ENCODE assay signal across 8 mouse cellular contexts in genomic region chr5:138657854-138658253, GRCm38 (mm10). TPM values are rescaled to one million over a fixed set of nuclear protein-coding genes. Genes with fewer than 3 reads are reported as not detected.
A peak's percentile ranks its signal among the peaks of the same experiment; 100 is the strongest.
DNase-seq lines count a peak whose midpoint lies in the region; ATAC-seq and TF ChIP-seq lines count a peak whose summit lies in the region.

No protein-coding gene starts in this region.

- no peak overlapping the region for H3K9ac ChIP-seq in hindbrain, embryonic 11.5 days (ENCODE audit: low read depth, low read length)
- no peak overlapping the region for H3K9ac ChIP-seq in hindbrain, embryonic 12.5 days
- H3K9ac ChIP-seq in forebrain, embryonic 11.5 days (ENCODE audit: low read length) = no peak overlapping the region
- no peak overlapping the region for H3K9ac ChIP-seq in stomach, embryonic 14.5 days (replicated peaks; ENCODE audit: low read depth, low read length)

- H3K4me2 ChIP-seq in hindbrain, embryonic 11.5 days (replicated peaks; ENCODE audit: low read depth, low read length) = no peak overlapping the region
- H3K4me2 ChIP-seq in hindbrain, embryonic 12.5 days (replicated peaks) = no peak overlapping the region
- H3K4me2 ChIP-seq in forebrain, embryonic 11.5 days (ENCODE audit: low read depth, low read length, severe bottlenecking) = no peak overlapping the region
- H3K4me2 ChIP-seq in stomach, embryonic 14.5 days (replicated peaks; ENCODE audit: low read depth, low read length) = no peak overlapping the region

- H3K9me3 ChIP-seq in hindbrain, embryonic 11.5 days (ENCODE audit: control insufficient read depth, low read length) = no peaks in the 10 kb centered on the region
- no peaks in the 10 kb centered on the region for H3K9me3 ChIP-seq in hindbrain, embryonic 12.5 days (replicated peaks)
- H3K9me3 ChIP-seq in forebrain, embryonic 11.5 days (ENCODE audit: control insufficient read depth, low read length) = no peaks in the 10 kb centered on the region
- no peaks in the 10 kb centered on the region for H3K9me3 ChIP-seq in midbrain, embryonic 10.5 days (replicated peaks)
- no peaks in the 10 kb centered on the region for H3K9me3 ChIP-seq in stomach, embryonic 14.5 days (ENCODE audit: control insufficient read depth, low read depth, low read length)

- DNase-seq in hindbrain, embryonic 11.5 days (ENCODE audit: low spot score) = peak; percentile 71
- peak; percentile 71 for DNase-seq in brain, embryonic 14.5 days (ENCODE audit: low read depth)
- DNase-seq in forebrain, embryonic 11.5 days (ENCODE audit: low spot score) = no peak
- peak; percentile 88 for DNase-seq in induced T-regulatory cell, adult 2 months (ENCODE audit: low read depth)
- peak; percentile 7 to 15 for DNase-seq in left cerebral cortex, adult 8-10 months (ENCODE audit: low spot score in 2 of 2)
- peak; percentile 23 for DNase-seq in midbrain, embryonic 10.5 days (ENCODE audit: low spot score)

- no peak overlapping the region for H3K27ac ChIP-seq in hindbrain, embryonic 11.5 days (ENCODE audit: low read depth, low read length)
- H3K27ac ChIP-seq in hindbrain, embryonic 12.5 days = no peak overlapping the region
- H3K27ac ChIP-seq in forebrain, embryonic 11.5 days (ENCODE audit: low read depth, low read length) = no peak overlapping the region
- no peak overlapping the region for H3K27ac ChIP-seq in midbrain, embryonic 10.5 days (replicated peaks)
- no peak overlapping the region for H3K27ac ChIP-seq in stomach, embryonic 14.5 days (ENCODE audit: low read length)

- TF ChIP-seq CTCF in brain, embryonic 14.5 days (IDR thresholded peaks at IDR 0.05; ENCODE audit: borderline replicate concordance, extremely low read depth, insufficient read depth, insufficient read length) = peak; percentile 66; the same call in 1 of the 2 replicates

- WGBS in hindbrain, embryonic 11.5 days = 33% methylated on average over 6 of the region's 6 CpGs
- WGBS in hindbrain, embryonic 12.5 days = 26% methylated on average over 6 of the region's 6 CpGs
- 47% methylated on average over 6 of the region's 6 CpGs for WGBS in forebrain, embryonic 11.5 days
- 47% methylated on average over 6 of the region's 6 CpGs for WGBS in midbrain, embryonic 10.5 days
- WGBS in stomach, embryonic 14.5 days = 28% methylated on average over 6 of the region's 6 CpGs

- no peak overlapping the region for H3K4me3 ChIP-seq in hindbrain, embryonic 11.5 days (ENCODE audit: low read depth, low read length)
- H3K4me3 ChIP-seq in hindbrain, embryonic 12.5 days = no peak overlapping the region
- H3K4me3 ChIP-seq in forebrain, embryonic 11.5 days (ENCODE audit: low read depth, low read length) = no peak overlapping the region
- H3K4me3 ChIP-seq in midbrain, embryonic 10.5 days = no peak overlapping the region
- no peak overlapping the region for H3K4me3 ChIP-seq in stomach, embryonic 14.5 days (ENCODE audit: low read depth, low read length)

- 0 out of 2 replicates have a peak, but pooled peaks have one; percentile 45 for ATAC-seq in hindbrain, embryonic 11.5 days (ENCODE audit: low FRiP score)
- ATAC-seq in hindbrain, embryonic 12.5 days (ENCODE audit: low FRiP score) = no peak
- peak; percentile 56; the same call in 1 of the 2 replicates for ATAC-seq in forebrain, embryonic 11.5 days (replicated peaks; ENCODE audit: low FRiP score)
- peak; percentile 75; the same call in 1 of the 2 replicates for ATAC-seq in stomach, embryonic 14.5 days (ENCODE audit: insufficient number of reproducible peaks, insufficient read depth, low FRiP score, low read depth)

- no peaks in the 10 kb centered on the region for H3K36me3 ChIP-seq in hindbrain, embryonic 11.5 days (ENCODE audit: control insufficient read depth, insufficient read depth, low read length)
- no peaks in the 10 kb centered on the region for H3K36me3 ChIP-seq in hindbrain, embryonic 12.5 days
- no peaks in the 10 kb centered on the region for H3K36me3 ChIP-seq in forebrain, embryonic 11.5 days (ENCODE audit: control insufficient read depth, insufficient read depth, low read length)
- H3K36me3 ChIP-seq in midbrain, embryonic 10.5 days = no peaks in the 10 kb centered on the region
- no peaks in the 10 kb centered on the region for H3K36me3 ChIP-seq in stomach, embryonic 14.5 days (ENCODE audit: control insufficient read depth, insufficient read depth, low read length)

- no peak for TF ChIP-seq POLR2A in brain, embryonic 14.5 days (IDR thresholded peaks at IDR 0.05; ENCODE audit: borderline replicate concordance, extremely low read depth, insufficient read depth, insufficient read length, poor library complexity, severe bottlenecking)

- no peaks in the 10 kb centered on the region for H3K27me3 ChIP-seq in hindbrain, embryonic 11.5 days (ENCODE audit: control insufficient read depth, insufficient read depth, low read length)
- H3K27me3 ChIP-seq in hindbrain, embryonic 12.5 days = no peaks in the 10 kb centered on the region
- H3K27me3 ChIP-seq in forebrain, embryonic 11.5 days (ENCODE audit: control insufficient read depth, insufficient read depth, low read length) = no peaks in the 10 kb centered on the region
- no peaks in the 10 kb centered on the region for H3K27me3 ChIP-seq in midbrain, embryonic 10.5 days (ENCODE audit: low read depth, poor library complexity, severe bottlenecking)
- no peaks in the 10 kb centered on the region for H3K27me3 ChIP-seq in stomach, embryonic 14.5 days (ENCODE audit: control insufficient read depth, insufficient read depth, low read length)

- H3K4me1 ChIP-seq in hindbrain, embryonic 11.5 days (replicated peaks; ENCODE audit: control insufficient read depth, insufficient read depth, low read length) = no peaks in the 10 kb centered on the region
- no peaks in the 10 kb centered on the region for H3K4me1 ChIP-seq in hindbrain, embryonic 12.5 days
- H3K4me1 ChIP-seq in forebrain, embryonic 11.5 days (replicated peaks; ENCODE audit: control insufficient read depth, insufficient read depth, low read length) = no peaks in the 10 kb centered on the region
- no peaks in the 10 kb centered on the region for H3K4me1 ChIP-seq in midbrain, embryonic 10.5 days
- no peaks in the 10 kb centered on the region for H3K4me1 ChIP-seq in stomach, embryonic 14.5 days (ENCODE audit: control insufficient read depth, insufficient read depth, low read length)

RNA-seq across cellular contexts. Expression of gene A430033K04Rik, which starts 35.2 kb away (rescaled TPM):
- polyA plus RNA-seq in hindbrain, embryonic 11.5 days (2014; fragmentation: Nextera tagmentation; extraction: Ambion mirVana) = 12.4 and 12.5 TPM in 2 replicates
- 18.2 and 18.8 TPM in 2 replicates for polyA plus RNA-seq in hindbrain, embryonic 12.5 days (2016; fragmentation: Nextera tagmentation; extraction: Ambion mirVana)
- 13.2 and 16.7 TPM in 2 replicates for polyA plus RNA-seq in brain, embryonic 14.5 days (2012; rRNA removed)
- polyA plus RNA-seq in forebrain, embryonic 11.5 days (2014; fragmentation: Nextera tagmentation; extraction: Ambion mirVana) = 11.9 and 14.3 TPM in 2 replicates
- total RNA-seq in left cerebral cortex, adult 8-10 months (2022) = 10 to 100 TPM; 16.0 to 18.4 (median 17.2) TPM
- 8.4 and 9.7 TPM in 2 replicates for polyA plus RNA-seq in midbrain, embryonic 10.5 days (2016; fragmentation: Nextera tagmentation; extraction: Ambion mirVana)
- polyA plus RNA-seq in stomach, embryonic 14.5 days (2014; fragmentation: Nextera tagmentation; extraction: Ambion mirVana) = 13.1 and 14.7 TPM in 2 replicates

RNA-seq across cellular contexts. Expression of gene Zfp68, which starts 38.3 kb away (rescaled TPM):
- 83.5 and 85.2 TPM in 2 replicates for polyA plus RNA-seq in hindbrain, embryonic 11.5 days (2014; fragmentation: Nextera tagmentation; extraction: Ambion mirVana)
- 84.2 and 89.4 TPM in 2 replicates for polyA plus RNA-seq in hindbrain, embryonic 12.5 days (2016; fragmentation: Nextera tagmentation; extraction: Ambion mirVana)
- polyA plus RNA-seq in brain, embryonic 14.5 days (2012; rRNA removed) = 38.6 and 42.9 TPM in 2 replicates
- 65.0 and 67.5 TPM in 2 replicates for polyA plus RNA-seq in forebrain, embryonic 11.5 days (2014; fragmentation: Nextera tagmentation; extraction: Ambion mirVana)
- total RNA-seq in left cerebral cortex, adult 8-10 months (2022) = 10 to 100 TPM; 27.2 to 32.5 (median 31.5) TPM
- 55.8 and 60.4 TPM in 2 replicates for polyA plus RNA-seq in midbrain, embryonic 10.5 days (2016; fragmentation: Nextera tagmentation; extraction: Ambion mirVana)
- 82.4 and 87.8 TPM in 2 replicates for polyA plus RNA-seq in stomach, embryonic 14.5 days (2014; fragmentation: Nextera tagmentation; extraction: Ambion mirVana)
